Mouse (Mus musculus) intestine, embryonic 14.5 days (tissue): ENCODE data around the gene Apoe. TPM values are rescaled to one million over a fixed set of nuclear protein-coding genes. Genes with fewer than 3 reads are reported as not detected.

Experiments used
- ATAC-seq: fragments of 200-750 bp; cut with Nextera tagmentation; replicated peaks from 2 replicates; pipeline ENCODE4 v1.8.0; 2017; ENCODE audit warnings: low read depth, moderate number of reproducible peaks, moderate TSS enrichment, moderate library complexity; ENCODE audit not compliant: low FRiP score, low TSS enrichment
- DNase-seq: peaks from one replicate; pipeline ENCODE4 v3.0.0-alpha.2; 2018; ENCODE audit warnings: low spot score
- H3K27ac ChIP-seq: fragments of 300-500 bp; sonication (generic); 2 replicates; pipeline ENCODE4 v1.5.1; 2014; ENCODE audit warnings: low read depth, mild to moderate bottlenecking, control low read depth
- H3K27me3 ChIP-seq: fragments of 300-500 bp; sonication (generic); replicated peaks from 2 replicates; pipeline ENCODE4 v1.6.1; 2014; ENCODE audit warnings: low read length, control low read depth; ENCODE audit not compliant: control insufficient read depth, insufficient read depth
- H3K36me3 ChIP-seq: fragments of 300-500 bp; sonication (generic); 2 replicates; pipeline ENCODE4 v1.6.1; 2014; ENCODE audit warnings: low read length, control low read depth; ENCODE audit not compliant: control insufficient read depth, insufficient read depth
- H3K4me1 ChIP-seq: fragments of 300-500 bp; sonication (generic); replicated peaks from 2 replicates; pipeline ENCODE4 v1.6.1; 2014; ENCODE audit warnings: low read length, control low read depth, mixed read lengths; ENCODE audit not compliant: control insufficient read depth, insufficient read depth
- H3K4me2 ChIP-seq: fragments of 300-500 bp; sonication (generic); 2 replicates; pipeline ENCODE4 v1.6.1; 2014; ENCODE audit warnings: low read length
- H3K4me3 ChIP-seq: fragments of 300-500 bp; sonication (generic); 2 replicates; pipeline ENCODE4 v1.5.1; 2014; ENCODE audit warnings: low read depth, low read length, control low read depth, mixed read lengths
- H3K9ac ChIP-seq: fragments of 300-500 bp; sonication (generic); 2 replicates; pipeline ENCODE4 v1.6.1; 2014; ENCODE audit warnings: mild to moderate bottlenecking, low read length
- H3K9me3 ChIP-seq: fragments of 300-500 bp; sonication (generic); 2 replicates; pipeline ENCODE4 v1.6.1; 2016; ENCODE audit warnings: low read length, control low read depth; ENCODE audit not compliant: control insufficient read depth
- WGBS: fragments of 180-500 bp; shearing (Covaris S2); extraction: QIAGEN DNeasy Blood & Tissue Kit; methylation state at CpG from one replicate; pipeline ENCODE4 v1.1.7; 2014; 5-methylcytosine and 5-hydroxymethylcytosine counted together
- polyA plus RNA-seq: library from polyadenylated mRNA; unstranded; fragments of >200 nt; fragmentation: Nextera tagmentation; extraction: Ambion mirVana; gene quantifications from 2 replicates; pipeline ENCODE4 v1.2.1, GENCODE M21; 2014

Gene Apoe
- polyA plus RNA-seq, 1 experiment from 2014 or later, result 233 TPM

DNA sequence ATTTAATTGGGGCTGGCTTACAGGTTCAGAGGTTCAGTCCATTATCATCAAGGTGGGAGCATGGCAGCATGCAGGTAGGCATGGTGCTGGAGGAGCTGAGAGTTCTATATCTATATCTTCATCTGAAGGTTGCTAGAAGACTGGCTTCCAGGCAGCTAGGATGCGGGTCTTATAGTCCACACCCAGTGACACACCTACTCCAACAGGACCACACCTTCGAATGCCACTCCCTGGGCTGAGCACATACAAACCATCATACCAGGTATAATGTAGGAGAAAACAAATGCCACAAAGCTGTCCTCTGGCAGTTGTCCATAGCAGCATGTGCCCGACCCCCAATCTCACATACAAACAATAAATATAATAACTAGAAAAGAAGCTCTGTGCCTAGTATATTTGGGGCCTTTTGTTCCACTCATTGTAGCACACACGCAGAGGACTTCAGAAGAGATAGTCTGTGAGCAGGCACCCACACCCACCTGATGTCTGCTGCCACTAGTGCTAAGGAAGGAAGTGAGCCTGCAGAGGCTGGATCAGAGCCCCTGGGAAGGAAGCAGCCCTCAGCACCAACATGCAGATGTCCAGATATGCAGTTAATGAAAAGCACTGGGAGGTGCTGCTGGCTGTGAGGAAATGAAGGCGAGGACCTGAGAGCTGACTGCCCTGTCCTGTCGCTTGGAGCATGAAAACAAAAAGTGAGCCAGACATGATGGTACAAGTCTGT, 47.8 kb downstream of the Apoe start:
- Histone ChIP-seq H3K4me2 (no peak overlapping the region), H3K36me3 (peaks cover 85% of the 10 kb centered on the region), H3K27me3 (no peaks in the 10 kb centered on the region)

More for the DNA sequence above, 47.8 kb downstream of the Apoe start:
- no peaks in the 10 kb centered on the region for H3K9me3 ChIP-seq
- 87% methylated on average over 6 of the region's 6 CpGs for WGBS
- H3K4me3 ChIP-seq, result no peak overlapping the region
- no peak overlapping the region for H3K9ac ChIP-seq
- no peak overlapping the region for H3K27ac ChIP-seq
- no peaks in the 10 kb centered on the region for H3K4me1 ChIP-seq
- DNase-seq (no peak), ATAC-seq (no peak)

Other genes starting within 250 kb of the Apoe start
- 7.5 and 8.5 TPM in 2 replicates for gene Mark4, start 240.4 kb downstream of the Apoe start, polyA plus RNA-seq
- gene Exoc3l2, start 235.9 kb downstream of the Apoe start, polyA plus RNA-seq, result 0.76 and 0.90 TPM in 2 replicates
- gene Bloc1s3, start 190.8 kb downstream of the Apoe start, polyA plus RNA-seq, result 0.93 and 1.2 TPM in 2 replicates
- gene Trappc6a, start 190.8 kb downstream of the Apoe start, polyA plus RNA-seq, result 113 TPM in 2 replicates
- gene Nkpd1, start 181.3 kb downstream of the Apoe start, polyA plus RNA-seq, result 0.09 and 0.27 TPM in 2 replicates
- 4.4 and 6.0 TPM in 2 replicates for gene Ppp1r37, start 136.1 kb downstream of the Apoe start, polyA plus RNA-seq
- 1.1 and 1.4 TPM in 2 replicates for gene Zfp296, start 121.9 kb downstream of the Apoe start, polyA plus RNA-seq
- gene Gemin7, start 121.6 kb downstream of the Apoe start, polyA plus RNA-seq, result 176 and 180 TPM in 2 replicates
- 41.4 and 46.4 TPM in 2 replicates for gene Clasrp, start 94.7 kb downstream of the Apoe start, polyA plus RNA-seq
- 9.4 and 9.5 TPM in 2 replicates for gene Relb, start 69.8 kb downstream of the Apoe start, polyA plus RNA-seq
- gene Clptm1, start 34.2 kb downstream of the Apoe start, polyA plus RNA-seq, result 75.2 and 84.6 TPM in 2 replicates
- 11.5 and 13.7 TPM in 2 replicates for gene Apoc2, start 21.2 kb downstream of the Apoe start, polyA plus RNA-seq
- gene Gm44805, start 17.8 kb downstream of the Apoe start, polyA plus RNA-seq, result not detected in 2 replicates
- gene Apoc4, start 17.7 kb downstream of the Apoe start, polyA plus RNA-seq, result 0.17 TPM in 1 of 2 replicates, not detected in the other
- 8.3 and 9.1 TPM in 2 replicates for gene Apoc1, start 6.5 kb downstream of the Apoe start, polyA plus RNA-seq
- 143 and 174 TPM in 2 replicates for gene Tomm40, start 16.2 kb upstream of the Apoe start, polyA plus RNA-seq
- gene Nectin2, start 51.3 kb upstream of the Apoe start, polyA plus RNA-seq, result 136 TPM in 2 replicates
- gene Bcam, start 71.8 kb upstream of the Apoe start, polyA plus RNA-seq, result 89.6 and 93.4 TPM in 2 replicates
- gene Cblc, start 97.6 kb upstream of the Apoe start, polyA plus RNA-seq, result 13.5 and 14.0 TPM in 2 replicates
- 9.5 and 13.5 TPM in 2 replicates for gene Bcl3, start 123.6 kb upstream of the Apoe start, polyA plus RNA-seq
- gene Gm19345, start 152.8 kb upstream of the Apoe start, polyA plus RNA-seq, result 0.31 and 0.42 TPM in 2 replicates
- not detected in 2 replicates for gene Ceacam16, start 162.1 kb upstream of the Apoe start, polyA plus RNA-seq
- not detected in 2 replicates for gene Ceacam19, start 188.8 kb upstream of the Apoe start, polyA plus RNA-seq
- gene Pvr, start 222.0 kb upstream of the Apoe start, polyA plus RNA-seq, result 10.6 and 11.9 TPM in 2 replicates